Mouse (Mus musculus) bone marrow, adult 2 months (tissue): ENCODE results near the gene Stk32c.

ENCODE experiments used
- CTCF ChIP-seq: fragments of 200-500 bp; IDR thresholded peaks from 2 replicates; pipeline ENCODE4 v1.5.1; 2011; ENCODE audit warnings: low read length, control low read depth; ENCODE audit not compliant: control insufficient read depth, insufficient read depth
- POLR2A ChIP-seq: fragments of 200-500 bp; IDR thresholded peaks from 2 replicates; pipeline ENCODE4 v1.6.1; 2011; ENCODE audit warnings: low read depth, mild to moderate bottlenecking, control low read depth, low read length, borderline replicate concordance; ENCODE audit not compliant: control insufficient read depth

GRCm38 (mm10) chr7:139201209-139201608 lies 11.9 kb downstream of the Stk32c start:
- TF ChIP-seq CTCF (no peak), POLR2A (no peak)
